Mouse (Mus musculus): ENCODE data around the gene Kcnj11. TPM values are rescaled to one million over a fixed set of nuclear protein-coding genes. Genes with fewer than 3 reads are reported as not detected.

Kcnj11 gene
- polyA plus RNA-seq, 1 experiment from 2014 or later: 0.18 TPM

Other genes with a start within 250 kb of the Kcnj11 start
- 69.4 and 73.7 TPM in 2 replicates for gene Kdelr1, start 228.0 kb downstream of the Kcnj11 start, polyA plus RNA-seq (2015; fragmentation: Nextera tagmentation; extraction: Ambion mirVana)
- 0.43 and 0.59 TPM in 2 replicates for gene Grin2d, start 222.4 kb downstream of the Kcnj11 start, polyA plus RNA-seq (2015; fragmentation: Nextera tagmentation; extraction: Ambion mirVana)
- 0.43 and 0.46 TPM in 2 replicates for gene Syngr4, start 204.1 kb downstream of the Kcnj11 start, polyA plus RNA-seq (2015; fragmentation: Nextera tagmentation; extraction: Ambion mirVana)
- gene Tmem143, start 203.8 kb downstream of the Kcnj11 start, polyA plus RNA-seq (2015; fragmentation: Nextera tagmentation; extraction: Ambion mirVana): 4.9 and 5.2 TPM in 2 replicates
- gene Emp3, start 179.4 kb downstream of the Kcnj11 start, polyA plus RNA-seq (2015; fragmentation: Nextera tagmentation; extraction: Ambion mirVana): 181 and 186 TPM in 2 replicates
- 4.1 and 4.8 TPM in 2 replicates for gene Ccdc114, start 176.7 kb downstream of the Kcnj11 start, polyA plus RNA-seq (2015; fragmentation: Nextera tagmentation; extraction: Ambion mirVana)
- 0.19 and 0.50 TPM in 2 replicates for gene Abcc6, start 70.5 kb downstream of the Kcnj11 start, polyA plus RNA-seq (2015; fragmentation: Nextera tagmentation; extraction: Ambion mirVana)
- gene Nomo1, start 67.1 kb downstream of the Kcnj11 start, polyA plus RNA-seq (2015; fragmentation: Nextera tagmentation; extraction: Ambion mirVana): 24.3 and 26.5 TPM in 2 replicates
- 0.96 and 1.1 TPM in 2 replicates for gene Abcc8, start 79.3 kb upstream of the Kcnj11 start, polyA plus RNA-seq (2015; fragmentation: Nextera tagmentation; extraction: Ambion mirVana)
- gene Ush1c, start 137.7 kb upstream of the Kcnj11 start, polyA plus RNA-seq (2015; fragmentation: Nextera tagmentation; extraction: Ambion mirVana): 0.84 and 1.5 TPM in 2 replicates
- 0.43 and 0.56 TPM in 2 replicates for gene Otog, start 140.2 kb upstream of the Kcnj11 start, polyA plus RNA-seq (2015; fragmentation: Nextera tagmentation; extraction: Ambion mirVana)